Mouse (Mus musculus) forebrain, embryonic 11.5 days (tissue): Measurements from ENCODE around the gene Chst8. TPM values are rescaled to one million over a fixed set of nuclear protein-coding genes. Genes with fewer than 3 reads are reported as not detected.

ENCODE experiments used
- ATAC-seq: fragments of 200-750 bp; cut with Nextera tagmentation; replicated peaks from 2 replicates; pipeline ENCODE4 v1.8.0; 2017; ENCODE audit warnings: moderate TSS enrichment; ENCODE audit not compliant: low FRiP score
- DNase-seq: peaks from one replicate; pipeline ENCODE4 v3.0.0-alpha.2; 2017; ENCODE audit warnings: low spot score
- H3K27ac ChIP-seq: fragments of 300-500 bp; sonication (generic); 2 replicates; pipeline ENCODE4 v1.5.1; 2014; ENCODE audit warnings: low read depth, low read length
- H3K27me3 ChIP-seq: fragments of 300-500 bp; sonication (generic); 2 replicates; pipeline ENCODE4 v1.6.1; 2014; ENCODE audit warnings: mild to moderate bottlenecking, low read length, mixed read lengths; ENCODE audit not compliant: control insufficient read depth, insufficient read depth
- H3K36me3 ChIP-seq: fragments of 300-500 bp; sonication (generic); 2 replicates; pipeline ENCODE4 v1.6.1; 2014; ENCODE audit warnings: mild to moderate bottlenecking, low read length, moderate library complexity, mixed read lengths; ENCODE audit not compliant: control insufficient read depth, insufficient read depth
- H3K4me1 ChIP-seq: fragments of 300-500 bp; sonication (generic); replicated peaks from 2 replicates; pipeline ENCODE4 v1.6.1; 2014; ENCODE audit warnings: low read length, mixed read lengths; ENCODE audit not compliant: control insufficient read depth, insufficient read depth
- H3K4me2 ChIP-seq: fragments of 300-500 bp; sonication (generic); 2 replicates; pipeline ENCODE4 v1.6.1; 2014; ENCODE audit warnings: low read depth, mild to moderate bottlenecking, low read length, moderate library complexity, mixed read lengths; ENCODE audit not compliant: severe bottlenecking
- H3K4me3 ChIP-seq: fragments of 300-500 bp; sonication (generic); 2 replicates; pipeline ENCODE4 v1.5.1; 2014; ENCODE audit warnings: low read depth, low read length
- H3K9ac ChIP-seq: fragments of 300-500 bp; sonication (generic); 2 replicates; pipeline ENCODE4 v1.6.1; 2014; ENCODE audit warnings: low read length
- H3K9me3 ChIP-seq: fragments of 300-500 bp; sonication (generic); 2 replicates; pipeline ENCODE4 v1.6.1; 2016; ENCODE audit warnings: low read length, mixed read lengths; ENCODE audit not compliant: control insufficient read depth
- WGBS: fragments of 180-500 bp; shearing (Covaris S2); extraction: QIAGEN DNeasy Blood & Tissue Kit; methylation state at CpG from one replicate; pipeline ENCODE4 v1.1.7; 2014; 5-methylcytosine and 5-hydroxymethylcytosine counted together
- polyA plus RNA-seq: library from polyadenylated mRNA; unstranded; fragments of >200 nt; fragmentation: Nextera tagmentation; extraction: Ambion mirVana; gene quantifications from 2 replicates; pipeline ENCODE4 v1.2.1, GENCODE M21; 2014

The Chst8 gene
- polyA plus RNA-seq, 1 experiment from 2014 or later, result 11.4 TPM

- H3K9ac ChIP-seq, result no peak overlapping the region
- no peak overlapping the region for H3K27ac ChIP-seq
- ATAC-seq (no peak), DNase-seq (no peak)
- no peaks in the 10 kb centered on the region for H3K9me3 ChIP-seq
- 89% methylated on average over 4 of the region's 4 CpGs for WGBS
- H3K4me3 ChIP-seq, result no peak overlapping the region
- H3K4me1 ChIP-seq, result no peaks in the 10 kb centered on the region
- H3K36me3 ChIP-seq, result no peaks in the 10 kb centered on the region
- no peak overlapping the region for H3K4me2 ChIP-seq
- no peaks in the 10 kb centered on the region for H3K27me3 ChIP-seq
Measured at GRCm38 (mm10) chr7:34838231-34838630, 25.7 kb upstream of the Chst8 start.

DNA sequence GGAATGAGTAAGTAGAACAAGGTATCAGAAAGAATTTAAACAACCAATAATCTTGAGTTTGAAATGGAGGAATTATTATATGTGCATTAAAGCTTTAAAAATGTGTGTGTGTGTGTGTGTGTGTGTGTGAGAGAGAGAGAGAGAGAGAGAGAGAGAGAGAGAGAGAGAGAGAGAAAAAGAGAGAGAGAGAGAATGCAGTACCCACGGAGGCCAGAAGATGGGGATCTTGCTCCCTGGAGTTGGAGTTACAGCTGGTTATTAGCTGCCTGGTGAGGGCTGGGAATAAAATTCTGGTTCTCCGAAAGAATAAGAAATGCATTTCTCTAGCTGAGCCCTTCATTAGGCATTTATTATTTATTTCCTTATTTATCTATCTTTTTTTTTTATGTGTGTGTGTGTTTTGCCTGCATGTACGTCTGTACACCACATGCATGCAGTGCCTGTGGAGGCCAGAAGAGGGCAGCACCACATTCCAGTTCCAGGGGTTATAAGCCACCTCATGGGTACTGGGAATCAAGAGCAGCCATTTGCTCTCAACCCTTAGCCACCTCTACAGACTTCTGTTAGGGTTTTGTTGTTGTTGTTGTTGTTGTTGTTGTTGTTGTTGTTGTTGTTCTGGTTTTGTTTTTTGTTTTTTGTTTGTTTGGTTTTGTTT lies 13.9 kb upstream of the Chst8 start:
- WGBS, result 45% methylated on average over 3 of the region's 3 CpGs
- no peak for ATAC-seq
- DNase-seq, result peak; percentile 59

GRCm38 (mm10) chr7:34821587-34821986 lies 9.1 kb upstream of the Chst8 start:
- no peak overlapping the region for H3K4me2 ChIP-seq
- H3K4me1 ChIP-seq, result no peaks in the 10 kb centered on the region
- H3K4me3 ChIP-seq, result no peak overlapping the region
- no peaks in the 10 kb centered on the region for H3K9me3 ChIP-seq
- WGBS, result 87% methylated on average over 9 of the region's 9 CpGs
- no peak overlapping the region for H3K9ac ChIP-seq
- H3K27me3 ChIP-seq, result no peaks in the 10 kb centered on the region
- H3K36me3 ChIP-seq, result no peaks in the 10 kb centered on the region
- ATAC-seq, result no peak
- no peak for DNase-seq
- H3K27ac ChIP-seq, result no peak overlapping the region

More for the DNA sequence above, 13.9 kb upstream of the Chst8 start:
- no peak overlapping the region for H3K9ac ChIP-seq
- H3K36me3 ChIP-seq, result no peaks in the 10 kb centered on the region
- no peak overlapping the region for H3K4me2 ChIP-seq
- no peaks in the 10 kb centered on the region for H3K4me1 ChIP-seq
- no peak overlapping the region for H3K4me3 ChIP-seq
- no peak overlapping the region for H3K27ac ChIP-seq
- no peaks in the 10 kb centered on the region; the same call in 1 of the 2 replicates for H3K9me3 ChIP-seq
- H3K27me3 ChIP-seq, result no peaks in the 10 kb centered on the region

DNA sequence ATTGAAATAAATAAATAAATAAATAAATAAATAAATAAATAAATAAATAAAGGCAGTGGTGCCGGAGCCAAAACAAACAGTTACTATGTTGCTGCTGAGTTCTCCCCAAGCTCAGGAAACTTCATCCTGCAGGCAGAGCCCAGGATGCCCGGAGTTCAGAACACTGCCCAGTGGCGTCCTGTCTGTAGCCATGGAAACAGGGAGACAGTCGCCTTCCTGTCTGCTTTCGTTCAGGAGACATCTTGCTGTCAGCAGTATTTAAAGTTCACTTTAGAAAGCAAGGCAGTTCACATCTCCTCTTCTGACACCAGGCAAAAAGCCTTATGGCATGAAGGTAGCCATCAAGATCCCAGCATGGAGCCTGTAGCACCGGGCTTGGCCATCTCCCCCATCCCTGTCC lies 8.0 kb upstream of the Chst8 start:
- H3K36me3 ChIP-seq, result no peaks in the 10 kb centered on the region
- H3K4me2 ChIP-seq, result no peak overlapping the region
- no peak overlapping the region for H3K4me3 ChIP-seq
- H3K27me3 ChIP-seq, result no peaks in the 10 kb centered on the region
- 44% methylated on average over 6 of the region's 6 CpGs for WGBS
- DNase-seq (no peak), ATAC-seq (no peak)
- H3K4me1 ChIP-seq, result no peaks in the 10 kb centered on the region
- no peak overlapping the region for H3K27ac ChIP-seq
- H3K9me3 ChIP-seq, result no peaks in the 10 kb centered on the region
- no peak overlapping the region for H3K9ac ChIP-seq

DNA sequence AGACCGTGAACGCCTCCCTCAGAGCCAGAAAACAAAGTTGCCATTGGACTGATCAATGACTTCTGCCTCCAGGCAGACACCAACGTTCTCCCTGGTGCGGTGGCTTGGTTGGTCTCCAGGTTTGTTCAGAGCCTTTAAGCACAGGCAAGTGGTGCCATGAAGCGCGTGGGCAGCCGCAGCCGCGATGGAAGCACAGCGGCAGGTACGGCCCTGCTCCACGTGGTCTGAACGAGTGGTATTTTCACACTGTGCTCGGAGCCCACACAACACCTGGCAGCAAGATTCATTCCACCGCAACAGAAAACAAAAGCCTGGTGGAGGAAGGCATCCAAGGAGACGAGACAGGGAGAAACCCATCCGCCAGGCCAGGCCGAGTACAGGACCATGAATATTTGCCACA lies 7.3 kb upstream of the Chst8 start:
- no peak for DNase-seq
- 90% methylated on average over 18 of the region's 18 CpGs for WGBS

GRCm38 (mm10) chr7:34818660-34819059 lies 6.1 kb upstream of the Chst8 start:
- ATAC-seq (no peak), DNase-seq (no peak)
- no peak overlapping the region for H3K27ac ChIP-seq

More for the DNA sequence above, 7.3 kb upstream of the Chst8 start:
- Histone ChIP-seq H3K4me3 (no peak overlapping the region), H3K9me3 (no peaks in the 10 kb centered on the region), H3K36me3 (no peaks in the 10 kb centered on the region), H3K27me3 (no peaks in the 10 kb centered on the region), H3K9ac (no peak overlapping the region), H3K4me1 (no peaks in the 10 kb centered on the region), H3K4me2 (no peak overlapping the region), H3K27ac (no peak overlapping the region)
- ATAC-seq, result no peak

GRCm38 (mm10) chr7:34816981-34817380 lies 4.5 kb upstream of the Chst8 start:
- WGBS, result 87% methylated on average over 7 of the region's 7 CpGs
- Histone ChIP-seq H3K27ac (no peak overlapping the region), H3K4me3 (no peak overlapping the region), H3K27me3 (peaks cover 15% of the 10 kb centered on the region; the same call in 1 of the 2 replicates), H3K9ac (no peak overlapping the region), H3K4me2 (no peak overlapping the region), H3K36me3 (no peaks in the 10 kb centered on the region), H3K9me3 (no peaks in the 10 kb centered on the region), H3K4me1 (no peaks in the 10 kb centered on the region)
- ATAC-seq, result no peak
- DNase-seq, result no peak

More at GRCm38 (mm10) chr7:34818660-34819059, 6.1 kb upstream of the Chst8 start:
- 45% methylated on average over 5 of the region's 5 CpGs for WGBS
- Histone ChIP-seq H3K36me3 (no peaks in the 10 kb centered on the region), H3K27me3 (peaks cover 4% of the 10 kb centered on the region; the same call in 1 of the 2 replicates), H3K9me3 (no peaks in the 10 kb centered on the region), H3K4me2 (no peak overlapping the region), H3K4me3 (no peak overlapping the region), H3K9ac (no peak overlapping the region), H3K4me1 (no peaks in the 10 kb centered on the region)

DNA sequence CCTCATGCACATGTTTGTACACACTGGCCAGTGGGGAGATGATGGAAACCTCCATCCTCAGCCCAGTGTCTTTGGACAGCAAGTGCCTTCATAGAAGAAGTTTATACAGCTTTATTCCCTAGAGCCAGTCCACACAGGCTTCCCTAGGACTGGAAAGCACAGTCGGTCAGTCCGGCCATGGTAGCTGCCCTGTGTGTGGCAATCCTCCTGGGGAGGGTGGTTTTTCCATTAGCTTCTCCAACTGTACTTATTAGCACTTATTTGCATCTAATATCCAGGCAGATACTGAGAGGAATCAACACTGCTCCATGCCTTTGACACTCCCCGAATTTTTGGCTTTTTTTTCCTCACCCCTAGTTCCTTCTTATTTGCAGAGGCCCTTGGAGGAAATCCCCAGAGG lies 2.3 kb upstream of the Chst8 start:
- no peaks in the 10 kb centered on the region for H3K9me3 ChIP-seq
- peaks cover 4% of the 10 kb centered on the region; the same call in 1 of the 2 replicates for H3K4me1 ChIP-seq
- no peak overlapping the region for H3K4me2 ChIP-seq
- H3K27ac ChIP-seq, result no peak overlapping the region
- no peak for DNase-seq
- no peak overlapping the region for H3K9ac ChIP-seq
- H3K4me3 ChIP-seq, result no peak overlapping the region
- ATAC-seq, result no peak
- peaks cover 32% of the 10 kb centered on the region for H3K27me3 ChIP-seq
- H3K36me3 ChIP-seq, result no peaks in the 10 kb centered on the region
- 82% methylated on average over 3 of the region's 3 CpGs for WGBS
